Mouse (Mus musculus) MN1 (cell line): Measurements from ENCODE around the gene Epha1.

Experiments
- DNase-seq: peaks from one replicate; pipeline ENCODE4 v3.0.0-alpha.2; 2016; ENCODE audit warnings: low spot score

The Epha1 gene

DNA sequence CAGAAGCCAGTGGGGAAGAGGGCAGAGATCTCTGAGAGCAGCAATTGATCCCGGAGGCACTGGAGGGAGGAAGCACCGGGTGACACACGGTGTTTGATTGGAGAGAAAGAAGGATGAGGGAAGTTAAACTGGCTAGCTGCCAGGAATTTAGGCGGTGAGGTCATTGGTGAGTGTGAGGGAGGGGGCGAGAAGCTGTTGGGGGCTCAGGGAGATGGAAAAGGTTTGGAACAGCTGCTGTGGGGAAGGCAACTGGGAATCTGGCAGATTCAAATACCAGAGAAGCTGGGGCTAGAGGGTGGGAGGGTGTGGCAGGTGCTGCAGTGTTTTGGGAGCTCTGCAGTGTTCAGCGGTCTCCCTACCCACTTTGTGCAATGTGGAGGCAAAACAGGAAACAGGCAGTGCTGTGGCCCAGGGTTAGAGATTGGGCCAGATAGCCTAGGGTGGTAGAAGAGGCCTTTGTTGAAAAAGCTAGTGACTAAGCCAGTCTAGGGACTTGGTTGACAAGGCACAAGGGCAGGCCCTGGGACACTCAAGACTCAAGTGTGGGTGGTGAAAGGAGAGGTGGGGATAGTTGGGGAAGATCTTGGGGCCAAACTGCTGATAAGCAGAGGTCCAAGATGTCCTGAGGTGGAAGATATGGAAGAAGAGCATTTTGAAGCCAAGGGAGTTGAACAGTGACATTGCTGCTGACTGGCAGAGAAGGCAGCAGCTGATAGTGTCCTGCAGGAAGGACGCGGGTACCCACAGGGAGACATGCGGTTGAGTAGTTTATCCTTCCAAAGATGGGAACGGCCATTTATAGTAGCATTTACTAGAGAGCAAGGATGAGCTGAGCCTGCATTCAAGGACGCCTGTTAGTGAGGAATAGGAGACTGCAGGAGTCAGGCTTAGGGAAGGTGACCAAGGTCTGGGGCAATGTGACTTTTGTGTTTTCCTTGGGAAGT, 18.7 kb downstream of the Epha1 start:
- peak; percentile 54 for DNase-seq

DNA sequence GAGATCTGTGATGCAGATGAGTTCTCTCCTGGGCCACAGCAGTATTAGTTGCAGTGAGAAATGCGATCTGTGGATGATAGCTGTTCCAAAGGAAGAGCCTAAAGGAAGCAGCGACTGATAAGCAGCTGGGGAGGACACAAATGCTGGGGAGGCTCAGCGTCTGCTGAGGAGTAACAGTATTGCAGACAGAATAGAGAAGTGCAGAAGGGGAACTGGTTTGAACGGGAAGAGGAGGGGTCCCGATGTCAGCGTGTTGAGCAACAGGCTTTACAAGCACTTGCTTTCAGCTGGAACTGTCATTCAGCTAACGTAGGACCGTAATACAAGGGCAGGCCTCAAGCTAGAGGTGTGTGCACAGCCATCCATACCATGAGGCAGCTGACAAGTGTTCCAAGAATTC, 19.9 kb downstream of the Epha1 start:
- DNase-seq: no peak

DNA sequence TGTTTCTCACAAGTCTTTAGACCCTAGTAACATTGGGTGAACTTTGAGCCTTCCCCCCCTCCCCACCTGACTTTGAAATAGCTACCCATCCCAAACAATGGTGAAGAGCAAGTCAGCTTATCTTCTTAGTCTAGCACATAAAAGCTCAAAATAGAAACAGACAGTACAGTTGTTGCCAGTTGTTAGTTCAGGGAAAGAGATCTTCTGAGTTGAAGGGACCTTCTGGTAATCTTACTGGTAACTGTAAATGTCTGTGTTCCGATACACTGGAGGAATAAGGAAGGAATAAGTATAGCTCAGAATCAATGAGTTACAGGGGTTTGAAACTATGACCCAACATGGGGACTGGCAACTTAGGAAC, 20.6 kb downstream of the Epha1 start:
- no peak for DNase-seq

DNA sequence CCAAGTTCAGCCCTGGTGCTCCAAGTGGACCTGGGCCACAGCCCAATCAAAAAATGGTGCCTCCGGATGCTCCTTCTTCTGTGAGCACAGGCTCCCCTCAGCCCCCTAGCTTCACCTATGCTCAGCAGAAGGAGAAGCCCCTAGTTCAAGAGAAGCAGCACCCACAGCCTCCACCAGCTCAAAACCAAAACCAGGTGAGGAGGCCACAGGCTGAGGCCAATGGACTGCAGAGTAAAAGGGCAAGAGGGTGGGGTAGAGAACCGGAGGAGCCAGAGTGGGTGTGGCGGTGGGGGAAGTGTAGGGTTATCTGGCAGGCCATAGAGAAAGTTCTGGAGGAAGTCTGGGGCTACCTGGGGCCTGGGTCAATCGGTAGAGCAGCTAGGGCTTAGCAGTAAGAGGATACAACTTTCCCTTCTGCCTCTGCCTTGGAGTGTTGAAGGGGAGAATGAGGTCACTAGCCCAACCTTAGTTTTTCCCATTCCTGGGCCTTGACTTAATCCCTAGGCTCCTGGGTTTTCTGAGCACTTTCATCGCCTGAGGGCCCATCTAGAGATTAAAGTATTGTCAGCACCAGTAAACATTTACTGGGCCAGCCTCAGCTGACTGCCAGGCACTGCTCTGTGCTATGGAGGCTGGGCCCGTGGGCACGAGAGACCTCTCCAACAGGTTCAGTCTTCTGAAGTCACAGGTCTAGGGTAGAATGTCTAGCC, 21.1 kb downstream of the Epha1 start:
- DNase-seq: no peak

DNA sequence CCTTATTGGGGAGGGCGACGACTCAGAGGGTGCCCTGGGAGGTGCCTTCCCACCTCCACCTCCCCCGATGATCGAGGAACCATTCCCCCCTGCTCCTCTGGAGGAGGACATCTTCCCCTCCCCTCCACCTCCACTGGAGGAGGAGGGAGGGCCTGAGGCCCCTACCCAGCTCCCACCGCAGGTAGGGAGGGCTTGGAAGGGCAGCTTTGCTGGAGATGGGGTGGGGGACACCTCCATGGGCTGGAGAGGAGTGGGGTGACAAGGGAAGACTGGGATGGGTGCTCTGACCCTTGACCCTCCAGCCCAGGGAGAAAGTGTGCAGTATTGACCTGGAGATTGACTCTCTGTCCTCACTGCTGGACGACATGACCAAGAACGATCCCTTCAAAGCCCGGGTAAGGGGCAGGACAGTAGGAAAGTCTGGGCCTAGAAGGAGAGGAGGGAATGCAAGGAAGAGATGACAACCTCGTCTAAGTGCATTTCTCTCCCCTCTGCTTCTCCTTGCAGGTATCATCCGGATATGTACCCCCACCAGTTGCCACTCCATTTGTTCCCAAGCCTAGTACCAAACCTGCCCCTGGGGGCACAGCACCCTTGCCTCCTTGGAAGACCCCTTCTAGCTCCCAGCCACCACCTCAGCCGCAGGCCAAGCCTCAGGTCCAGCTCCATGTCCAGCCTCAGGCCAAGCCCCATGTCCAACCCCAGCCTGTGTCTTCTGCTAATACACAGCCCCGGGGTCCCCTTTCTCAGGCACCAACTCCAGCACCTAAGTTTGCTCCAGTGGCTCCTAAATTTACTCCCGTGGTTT, 21.9 kb downstream of the Epha1 start:
- DNase-seq: no peak

DNA sequence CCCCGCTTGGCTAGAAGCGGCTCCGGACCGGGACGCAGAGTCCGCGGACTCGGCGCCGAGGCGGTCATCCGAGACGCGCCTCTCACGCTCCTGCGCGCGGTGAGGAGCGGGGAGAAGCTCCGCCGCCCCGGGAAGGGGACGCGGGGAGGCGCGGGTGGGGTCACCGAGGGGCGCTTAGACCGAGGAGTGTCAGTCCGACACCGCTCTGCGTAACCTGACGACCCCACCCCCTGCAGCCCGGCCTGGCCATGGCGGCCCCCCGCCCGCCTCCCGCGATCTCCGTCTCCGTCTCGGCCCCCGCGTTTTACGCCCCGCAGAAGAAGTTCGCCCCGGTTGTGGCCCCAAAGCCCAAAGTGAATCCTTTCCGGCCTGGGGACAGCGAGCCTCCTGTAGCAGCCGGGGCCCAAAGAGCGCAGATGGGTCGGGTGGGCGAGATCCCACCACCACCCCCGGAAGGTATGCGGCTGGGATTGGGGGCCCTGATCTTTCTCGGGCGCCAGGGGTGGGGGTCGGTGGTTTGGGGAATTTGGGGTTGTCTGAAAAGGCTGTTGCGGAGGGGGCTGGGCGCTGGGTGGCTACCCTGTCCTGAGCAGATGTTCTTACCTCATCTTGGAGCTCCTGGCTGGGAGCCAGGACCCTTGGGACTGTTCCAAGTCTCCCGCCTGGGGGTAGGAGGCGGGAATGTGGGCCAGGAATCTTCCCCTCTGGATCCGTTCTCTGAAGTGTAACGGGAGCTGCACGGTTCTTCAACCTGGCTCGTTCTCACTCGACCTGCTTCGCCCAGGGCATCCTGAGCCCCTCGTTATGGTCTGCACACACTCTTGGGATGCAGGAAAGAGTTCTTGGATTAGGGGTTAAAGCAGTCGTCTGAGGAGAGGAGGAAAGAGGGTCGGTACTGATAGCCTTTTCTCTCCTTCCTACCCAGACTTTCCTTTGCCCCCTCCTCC, 22.8 kb downstream of the Epha1 start:
- peak; percentile 85 for DNase-seq

DNA sequence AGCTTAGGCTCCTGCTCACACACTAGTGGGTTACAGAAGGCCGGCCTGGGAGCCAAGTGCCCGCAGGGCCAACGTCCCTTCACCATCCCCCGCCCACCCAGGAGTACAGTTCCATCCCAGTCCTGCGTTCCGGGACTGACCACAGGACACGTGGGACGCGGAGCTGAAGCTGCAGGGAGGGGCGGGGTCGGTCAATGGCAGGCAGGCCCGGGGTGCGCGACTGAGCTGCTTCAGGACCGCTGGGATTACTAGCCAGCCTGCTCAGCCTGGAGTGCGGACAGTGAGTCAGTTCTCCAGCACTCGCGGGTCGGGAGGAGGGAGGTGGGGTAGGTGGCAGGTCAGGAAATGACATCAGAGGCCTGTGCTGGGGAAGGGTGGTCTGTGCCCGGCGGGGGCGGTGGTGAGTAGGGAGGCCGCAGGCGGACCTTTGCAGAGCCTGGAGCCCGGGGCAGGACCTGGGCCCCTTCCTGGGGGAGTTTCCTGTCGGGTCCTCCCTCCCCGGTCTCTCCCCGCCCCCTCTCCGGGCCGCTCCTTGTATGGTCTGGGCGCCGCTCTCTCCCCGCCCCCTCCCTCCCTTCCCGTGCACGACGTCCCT, 23.5 kb downstream of the Epha1 start, which contains the start of gene Zyx:
Gene Zyx (plus strand): TSS at position 205 of the 595 bp plus-strand sequence.
- peak; percentile 94 for DNase-seq

DNA sequence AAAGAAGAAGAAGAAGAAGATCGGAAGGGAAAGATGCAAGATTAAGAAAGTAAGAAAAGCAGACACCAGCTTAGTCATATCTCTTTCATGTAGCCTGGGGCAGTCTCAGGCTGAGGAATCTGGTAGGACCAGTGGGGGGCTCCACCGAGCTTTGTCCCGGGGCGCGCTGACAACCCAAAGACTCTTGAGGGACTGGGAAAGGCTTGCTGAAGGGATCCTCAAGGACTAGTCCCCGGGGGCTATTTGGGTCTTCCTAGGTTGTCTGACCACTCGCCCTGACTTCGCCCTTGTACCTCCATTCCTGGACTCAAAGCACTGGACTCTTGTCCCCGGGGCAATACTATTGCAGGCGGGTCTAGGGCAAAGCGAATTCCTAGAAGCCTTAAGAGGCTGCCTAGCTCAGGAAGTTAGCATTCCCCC, 24.1 kb downstream of the Epha1 start:
- DNase-seq: peak; percentile 67

- DNase-seq: no peak
Observed at GRCm38 (mm10) chr6:42348281-42349005, 24.6 kb downstream of the Epha1 start.

GRCm38 (mm10) chr6:42344255-42344654, 28.8 kb downstream of the Epha1 start:
- DNase-seq: no peak

DNA sequence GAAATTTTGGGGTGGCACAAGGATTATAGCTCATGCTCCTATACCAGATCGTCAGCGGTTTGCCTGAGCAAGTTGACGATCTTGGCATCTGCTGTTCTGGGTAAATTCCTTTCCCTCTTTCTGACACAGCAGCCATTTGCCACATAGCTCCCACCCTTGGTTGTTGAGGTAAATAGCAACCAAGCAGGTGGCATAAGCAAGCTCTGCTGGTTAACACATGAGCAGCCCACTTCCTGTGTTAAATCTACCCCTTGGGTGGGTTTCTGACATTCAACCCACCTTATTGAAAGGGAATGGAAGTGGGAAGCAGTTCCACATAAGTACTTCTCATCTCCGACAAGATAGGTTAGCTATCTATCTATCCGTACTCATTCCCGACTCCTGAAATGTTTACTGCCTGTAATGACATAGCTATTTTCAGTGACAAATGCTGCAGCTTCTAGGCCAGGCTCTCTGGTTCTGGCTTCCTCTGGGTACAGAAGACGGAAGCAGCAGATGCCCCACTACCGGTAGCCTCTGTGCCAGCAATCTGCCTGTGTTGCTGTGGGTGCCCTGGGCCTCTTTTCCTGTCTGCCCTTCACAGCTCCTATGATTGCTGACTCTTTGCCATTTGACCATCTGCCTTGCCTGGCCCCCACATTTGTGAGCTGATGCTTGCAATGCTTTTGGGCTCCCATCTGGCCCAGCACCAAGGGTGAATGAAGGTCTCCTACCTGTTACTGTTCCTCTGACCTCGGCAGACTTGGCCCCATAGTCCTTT, 29.5 kb downstream of the Epha1 start:
- no peak for DNase-seq

- DNase-seq: no peak
Observed at GRCm38 (mm10) chr6:42342171-42342570, 30.9 kb downstream of the Epha1 start.

- peak; percentile 26 for DNase-seq
Observed at GRCm38 (mm10) chr6:42339981-42340380, 33.1 kb downstream of the Epha1 start.

GRCm38 (mm10) chr6:42339189-42339588, 33.9 kb downstream of the Epha1 start:
- no peak for DNase-seq

GRCm38 (mm10) chr6:42330946-42331345, 42.1 kb downstream of the Epha1 start:
- DNase-seq: no peak

GRCm38 (mm10) chr6:42330216-42330615, 42.9 kb downstream of the Epha1 start:
- DNase-seq: no peak

GRCm38 (mm10) chr6:42328757-42329156, 44.3 kb downstream of the Epha1 start:
- no peak for DNase-seq

DNA sequence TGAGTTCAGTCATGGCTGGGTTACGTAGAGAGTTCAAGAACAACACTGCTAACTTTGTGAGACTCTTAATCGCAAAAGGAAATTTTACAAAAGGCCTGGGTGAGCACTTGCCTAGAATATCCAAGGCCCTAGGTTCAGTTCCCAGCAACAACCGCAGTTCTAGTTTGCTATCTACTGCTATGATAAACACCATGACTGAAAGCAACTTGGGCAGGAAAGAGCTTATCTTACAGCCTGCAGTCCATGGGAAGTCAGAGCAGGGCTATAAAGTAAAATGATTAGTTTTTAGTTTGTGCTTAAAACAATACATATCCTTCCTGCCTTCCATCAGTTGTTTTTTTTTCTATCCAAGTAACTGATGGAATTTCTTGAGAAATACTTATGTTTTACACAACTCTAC, 46.6 kb downstream of the Epha1 start:
- no peak for DNase-seq

- peak; percentile 83 for DNase-seq
Observed at GRCm38 (mm10) chr6:42325268-42325609, 47.8 kb downstream of the Epha1 start.
